Mouse (Mus musculus) thymus, adult 18-20 months (tissue): Measurements from ENCODE around the gene Pde6h.
"Not testable (repeated sequence)": the region's sequence is repeated elsewhere in the genome, so short reads cannot be mapped to it uniquely, and the experiment has no call there.

Experiments
- DNase-seq, 2 experiments: peaks; one replicate each; pipeline ENCODE4 v3.0.0; 2022; ENCODE audit warnings: mixed read lengths in 2 of 2

Gene Pde6h

GRCm38 (mm10) chr6:136923532-136923931 lies at the start of gene Pde6h:
Gene Pde6h (plus strand): TSS chr6:136923832.
- DNase-seq = no peak

DNA sequence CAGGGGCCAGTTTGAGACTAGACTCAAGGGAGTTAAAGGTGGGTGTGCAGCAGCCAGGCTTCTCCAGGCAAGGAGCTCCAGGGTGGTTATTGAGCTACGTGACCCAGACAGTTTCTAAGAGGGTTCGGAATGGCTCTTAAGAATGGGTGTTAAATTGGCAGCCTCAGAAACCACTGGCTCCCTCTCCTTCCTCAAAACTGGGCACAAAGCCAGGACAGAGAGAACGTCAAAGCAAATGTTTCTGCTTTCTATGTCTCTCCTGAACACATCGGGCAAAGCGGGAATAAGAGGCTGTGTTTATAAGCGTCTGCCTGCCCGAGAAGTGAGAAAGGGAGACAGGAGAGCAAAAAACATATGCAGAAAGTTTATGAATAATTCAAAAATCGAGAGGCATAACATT lies 49.0 kb upstream of the Pde6h start:
- DNase-seq = no peak

GRCm38 (mm10) chr6:136875670-136876069 lies 48.0 kb upstream of the Pde6h start, which contains the start of gene Mgp:
Gene Mgp (minus strand): TSS chr6:136875823.
- DNase-seq = no peak

DNA sequence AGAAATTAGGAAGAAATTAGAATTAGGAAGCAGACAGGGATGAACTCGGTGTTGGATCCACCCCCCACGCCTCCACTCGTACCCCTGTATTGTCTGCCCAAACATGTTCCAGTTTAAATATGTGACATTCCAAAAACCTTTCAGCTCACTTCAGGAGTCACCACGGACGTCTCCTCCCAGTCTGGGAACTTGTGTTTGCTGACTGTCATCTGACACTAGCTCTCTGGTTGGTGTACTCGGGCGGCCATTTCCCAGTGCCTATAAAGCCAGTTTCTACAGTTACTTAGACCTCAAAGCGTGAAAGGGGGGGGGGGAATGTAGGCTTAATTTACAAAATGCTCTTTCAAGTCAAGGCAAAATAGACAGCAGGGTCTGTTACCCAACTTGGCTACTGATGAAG lies 42.0 kb upstream of the Pde6h start:
- no peak for DNase-seq

DNA sequence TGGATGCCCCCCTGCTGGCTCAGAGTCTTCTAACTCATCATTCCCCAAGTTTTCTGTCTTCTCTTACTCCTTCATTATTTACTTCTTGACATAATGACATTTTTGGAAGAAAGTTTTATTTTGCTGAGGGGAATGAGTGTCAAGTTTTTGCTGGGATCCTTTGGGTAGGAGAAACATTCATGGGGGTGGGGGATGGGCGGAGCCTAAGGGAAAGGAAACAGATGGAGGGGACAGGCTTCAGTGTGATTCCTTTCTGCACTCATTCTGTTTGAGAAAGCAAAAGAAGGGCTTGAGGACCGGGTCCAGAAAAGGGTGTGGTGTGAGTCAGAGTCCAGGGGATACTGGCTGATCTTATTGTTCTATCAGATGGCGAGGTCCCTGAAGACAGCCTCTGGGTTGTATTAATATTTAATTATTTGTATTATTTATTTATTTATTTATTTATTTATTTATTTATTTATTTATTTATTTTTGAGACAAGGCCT lies 40.2 kb upstream of the Pde6h start:
- no peak for DNase-seq

DNA sequence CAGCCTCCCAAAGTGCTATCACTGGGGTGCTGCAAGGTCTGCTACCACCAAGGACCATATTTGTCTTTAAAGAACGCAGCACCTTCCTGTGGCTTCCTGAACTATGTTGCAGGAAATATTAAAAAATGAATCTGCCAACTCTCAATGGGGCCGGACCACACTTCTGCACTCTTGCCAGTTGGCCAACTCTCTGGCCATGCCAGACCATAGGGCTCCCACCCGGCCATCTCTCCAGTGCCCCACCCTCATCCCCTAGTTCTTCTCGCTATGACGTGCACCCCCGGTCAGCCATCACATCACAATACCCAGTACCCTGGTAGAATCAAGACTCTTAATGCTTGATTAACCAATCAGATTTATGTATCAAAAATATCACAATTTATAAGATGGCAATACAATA lies 39.7 kb upstream of the Pde6h start:
- DNase-seq = no peak

DNA sequence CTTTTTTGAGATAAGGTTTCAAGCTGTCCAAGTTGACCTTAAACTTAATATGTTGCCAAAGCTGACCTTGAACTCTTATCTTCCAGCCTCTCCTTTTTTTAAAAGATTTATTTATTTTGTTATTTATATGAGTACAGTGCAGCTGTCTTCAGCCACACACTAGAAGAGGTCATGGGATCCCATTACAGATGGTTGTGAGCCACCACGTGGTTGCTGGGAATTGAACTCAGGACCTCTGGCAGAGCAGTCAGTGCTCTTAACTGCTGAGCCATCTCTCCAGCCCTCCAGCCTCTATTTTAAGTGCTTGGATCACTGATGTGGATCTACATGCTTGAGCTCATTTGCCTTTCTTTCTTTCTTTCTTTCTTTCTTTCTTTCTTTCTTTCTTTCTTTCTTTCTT lies 38.9 kb upstream of the Pde6h start:
- DNase-seq = not testable (repeated sequence)

DNA sequence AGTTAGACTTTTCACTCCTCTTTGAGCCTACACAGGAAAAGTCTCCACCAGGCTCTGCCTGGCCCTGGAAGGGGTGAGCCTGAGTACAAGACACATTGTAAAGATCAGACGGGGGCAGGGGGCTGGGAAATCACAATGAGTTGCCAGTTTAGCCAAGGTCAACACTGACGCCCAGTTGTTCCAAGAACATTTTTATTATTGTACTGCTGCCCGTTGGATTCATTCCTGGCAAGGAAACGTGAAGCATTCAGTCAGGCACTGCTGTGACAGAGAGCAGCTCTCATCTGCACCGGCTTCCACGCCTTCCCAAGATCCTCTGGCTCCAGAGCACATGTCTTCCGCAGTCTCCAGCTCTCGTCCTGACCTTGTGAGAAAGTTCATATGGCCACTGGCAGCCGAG lies 35.8 kb upstream of the Pde6h start:
- DNase-seq = no peak

GRCm38 (mm10) chr6:136889067-136889466 lies 34.6 kb upstream of the Pde6h start:
- DNase-seq = no peak

DNA sequence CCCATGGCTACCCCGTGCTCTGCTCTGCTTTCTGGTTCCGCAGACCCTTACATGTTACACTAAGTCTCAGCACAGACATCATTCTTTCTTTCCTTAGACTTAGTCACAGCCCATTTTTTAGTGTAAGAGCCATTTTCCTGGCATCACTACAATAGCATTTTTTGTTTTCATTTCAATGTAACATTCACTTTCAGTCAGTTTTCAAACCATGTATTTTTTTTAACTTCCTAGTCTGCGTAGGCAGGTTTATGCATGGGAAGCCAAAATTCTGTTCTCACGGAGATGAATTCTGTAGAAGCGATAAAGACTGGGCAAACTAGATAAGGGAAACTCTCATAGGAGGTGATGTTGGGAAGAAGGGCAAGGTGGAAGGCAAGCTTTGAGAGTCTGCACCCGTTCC lies 34.1 kb upstream of the Pde6h start:
- no peak for DNase-seq

DNA sequence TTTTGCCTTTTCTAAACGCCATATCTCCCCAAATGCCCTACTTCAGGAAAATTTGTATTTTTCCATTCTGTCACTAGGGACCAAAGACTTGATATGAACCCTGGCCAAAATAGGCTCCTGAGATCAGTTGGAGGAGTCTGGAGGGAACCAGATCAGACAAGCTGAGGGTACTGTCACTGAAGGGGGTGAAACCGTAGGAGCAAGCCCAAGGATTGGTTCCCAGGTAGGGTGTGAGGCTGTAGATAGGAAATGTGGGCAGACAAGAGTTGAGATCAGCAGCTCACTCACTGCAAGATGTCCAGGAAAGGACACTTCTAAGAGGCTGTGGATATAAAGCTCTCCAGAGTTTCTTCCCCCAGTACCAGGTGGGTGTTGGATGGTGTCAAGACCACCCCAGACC lies 31.6 kb upstream of the Pde6h start:
- DNase-seq = no peak

- DNase-seq = no peak
Measured at GRCm38 (mm10) chr6:136894532-136895339, 28.9 kb upstream of the Pde6h start.

GRCm38 (mm10) chr6:136897789-136898188 lies 25.8 kb upstream of the Pde6h start:
- DNase-seq = no peak

DNA sequence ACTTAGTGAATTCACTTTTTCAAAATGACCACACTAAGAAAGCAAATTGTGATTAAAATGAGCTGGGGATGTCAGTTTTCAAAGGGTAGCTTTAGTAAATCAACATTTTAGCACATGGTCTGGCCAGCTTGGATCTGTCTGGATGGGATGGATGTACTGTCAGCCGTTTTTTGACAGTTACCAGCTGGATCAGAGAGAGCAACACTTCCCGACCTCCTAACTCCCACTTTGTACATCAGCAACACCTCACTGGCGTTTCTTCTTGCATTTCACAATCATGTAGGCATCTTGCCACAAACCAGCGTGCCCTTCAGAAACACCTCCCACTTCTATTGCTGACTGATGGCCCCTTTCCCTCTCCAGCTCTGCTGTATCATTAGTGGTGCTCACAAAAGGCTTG lies 25.4 kb upstream of the Pde6h start:
- no peak for DNase-seq

DNA sequence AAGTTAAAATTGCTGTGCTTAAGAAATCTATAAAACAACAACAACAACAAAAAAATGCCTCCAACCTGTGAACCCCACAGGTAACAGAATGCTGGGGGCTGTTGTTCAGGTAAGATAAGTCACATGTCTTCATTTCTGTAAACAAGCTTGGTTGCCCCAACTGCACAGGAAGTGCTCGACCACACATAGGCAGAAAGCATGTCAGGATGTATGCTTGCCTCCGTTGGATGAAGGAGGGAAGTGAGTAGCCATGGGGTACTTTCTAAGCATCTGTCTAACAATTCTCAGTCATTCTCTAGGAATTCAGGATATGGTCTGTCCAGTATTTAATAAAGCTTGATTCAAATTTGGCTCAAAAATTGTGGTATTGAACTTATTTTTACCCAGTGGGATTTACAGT lies 24.7 kb upstream of the Pde6h start:
- DNase-seq = peak in 1 of 2 experiments; percentile 23

DNA sequence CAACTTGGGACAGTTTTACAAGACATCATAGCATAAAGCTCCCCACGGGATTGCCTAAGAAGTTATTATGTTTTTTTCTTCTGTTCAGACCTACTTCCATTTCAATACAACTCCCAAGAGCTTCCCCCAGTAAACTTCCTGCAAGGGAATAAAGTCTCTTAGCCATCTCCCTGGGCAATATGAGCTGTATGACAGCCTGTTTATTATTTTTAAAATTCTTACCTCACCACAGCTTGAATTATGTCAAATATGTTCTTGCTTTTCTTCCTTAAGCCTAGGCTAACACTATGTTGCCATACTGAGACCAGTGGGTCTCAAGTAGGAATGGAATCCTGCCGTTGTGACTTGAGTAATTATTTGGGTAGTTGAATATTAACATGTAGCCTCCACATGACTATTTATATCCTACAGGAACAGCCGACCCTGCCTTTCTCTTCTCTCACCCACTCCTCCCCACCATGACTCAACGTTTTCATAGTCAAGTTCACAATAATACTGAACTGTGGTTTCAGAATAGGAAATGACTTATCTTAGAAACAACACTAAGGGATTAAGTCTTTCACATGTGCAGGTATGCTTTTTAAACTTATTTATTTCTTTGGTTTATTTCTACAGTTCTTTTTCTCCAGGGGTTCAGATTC lies 23.1 kb upstream of the Pde6h start:
- DNase-seq = no peak

DNA sequence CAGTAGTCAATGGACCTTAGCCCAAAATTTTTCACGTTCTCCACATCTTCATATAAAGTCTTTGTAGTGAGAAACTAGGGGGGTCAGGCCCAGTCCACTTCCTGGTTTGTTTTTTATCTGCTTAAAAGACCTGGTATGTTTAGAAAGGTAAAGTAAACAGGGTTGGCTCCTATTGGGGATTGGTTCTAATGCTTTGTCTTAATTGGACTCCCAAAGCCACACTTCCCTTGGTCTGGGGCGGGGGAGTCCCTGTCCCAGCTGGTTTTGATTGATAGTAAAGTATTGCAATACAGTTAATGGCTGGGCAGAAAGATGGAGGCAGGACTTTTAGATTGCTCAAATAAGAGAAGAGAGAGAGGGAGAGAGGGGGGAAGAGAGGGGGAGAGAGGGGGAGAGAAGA lies 22.6 kb upstream of the Pde6h start:
- DNase-seq = no peak

GRCm38 (mm10) chr6:136902527-136902926 lies 21.1 kb upstream of the Pde6h start:
- no peak for DNase-seq

- DNase-seq = no peak
Measured at GRCm38 (mm10) chr6:136903885-136904470, 19.7 kb upstream of the Pde6h start.

DNA sequence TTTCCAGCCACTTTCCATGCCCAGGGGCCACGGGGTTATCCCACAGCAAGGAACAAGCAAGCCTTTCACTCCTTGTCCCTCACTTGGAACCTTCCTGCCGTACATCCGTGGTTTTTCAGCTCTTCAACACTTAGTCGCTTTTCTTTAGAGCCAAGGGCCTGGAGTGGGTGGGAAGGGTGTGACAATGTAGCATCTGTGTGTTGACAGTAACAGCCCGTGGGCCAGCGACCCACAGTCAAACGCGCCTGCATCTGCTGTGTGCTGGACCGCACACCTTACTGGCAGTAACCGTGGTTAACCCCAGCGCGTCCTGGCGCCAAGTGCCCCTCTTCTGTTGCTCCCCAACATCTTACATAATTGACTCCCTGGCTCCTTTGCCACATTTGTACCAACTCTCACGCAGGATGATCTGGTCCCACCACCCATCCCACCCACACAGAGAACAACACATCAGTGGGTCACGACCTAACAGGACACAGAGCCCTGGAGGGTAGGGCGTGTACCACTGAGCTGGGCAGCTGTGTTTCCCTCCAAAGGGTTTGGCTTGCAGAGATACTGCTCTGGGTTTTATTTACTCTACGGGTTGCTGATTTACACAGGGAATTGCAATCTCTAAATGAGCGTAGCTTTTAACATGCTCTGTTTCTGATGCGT lies 17.2 kb upstream of the Pde6h start:
- DNase-seq = no peak

GRCm38 (mm10) chr6:136906937-136907293 lies 16.7 kb upstream of the Pde6h start:
- no peak for DNase-seq

GRCm38 (mm10) chr6:136910247-136910890 lies 13.3 kb upstream of the Pde6h start:
- DNase-seq = no peak

DNA sequence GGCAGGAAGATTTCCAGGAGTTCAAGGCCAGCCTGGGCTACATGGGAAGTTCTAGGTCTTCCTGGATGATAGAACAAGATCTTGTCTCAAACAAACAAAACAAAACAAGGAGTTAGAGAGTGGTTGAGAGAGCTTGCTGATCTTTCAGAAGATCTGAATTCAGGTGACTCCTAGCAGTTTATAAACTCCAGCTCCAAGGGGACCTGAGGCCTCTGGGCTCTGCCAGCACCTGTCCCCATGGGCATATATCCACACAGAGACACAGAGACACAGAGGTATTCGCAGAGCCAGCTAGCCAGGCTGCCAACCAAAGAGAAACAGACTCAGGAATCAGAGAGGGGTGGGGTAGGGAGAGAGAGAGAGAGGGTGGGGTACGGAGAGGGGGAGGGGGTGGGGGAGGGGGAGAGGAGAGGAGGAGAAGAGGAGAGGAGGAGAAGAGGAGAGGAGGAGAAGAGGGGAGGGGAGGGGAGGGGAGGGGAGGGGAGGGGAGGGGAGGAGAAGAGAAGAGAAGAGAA lies 10.8 kb upstream of the Pde6h start:
- DNase-seq = no peak
